Mouse (Mus musculus) activated CD4-positive, CD25-positive, alpha-beta regulatory T cell, adult 9 weeks (primary cell): ENCODE measurements around the gene Scyl2. TPM values are rescaled to one million over a fixed set of nuclear protein-coding genes. Genes with fewer than 3 reads are reported as not detected.

Source experiments
- polyA plus RNA-seq: library from polyadenylated mRNA; unstranded; fragments of 100-300 nt; shearing (Covaris generic); gene quantifications from one replicate; pipeline ENCODE4 v1.2.1, GENCODE M21; 2017

Gene Scyl2
- 21.3 TPM for polyA plus RNA-seq

DNA sequence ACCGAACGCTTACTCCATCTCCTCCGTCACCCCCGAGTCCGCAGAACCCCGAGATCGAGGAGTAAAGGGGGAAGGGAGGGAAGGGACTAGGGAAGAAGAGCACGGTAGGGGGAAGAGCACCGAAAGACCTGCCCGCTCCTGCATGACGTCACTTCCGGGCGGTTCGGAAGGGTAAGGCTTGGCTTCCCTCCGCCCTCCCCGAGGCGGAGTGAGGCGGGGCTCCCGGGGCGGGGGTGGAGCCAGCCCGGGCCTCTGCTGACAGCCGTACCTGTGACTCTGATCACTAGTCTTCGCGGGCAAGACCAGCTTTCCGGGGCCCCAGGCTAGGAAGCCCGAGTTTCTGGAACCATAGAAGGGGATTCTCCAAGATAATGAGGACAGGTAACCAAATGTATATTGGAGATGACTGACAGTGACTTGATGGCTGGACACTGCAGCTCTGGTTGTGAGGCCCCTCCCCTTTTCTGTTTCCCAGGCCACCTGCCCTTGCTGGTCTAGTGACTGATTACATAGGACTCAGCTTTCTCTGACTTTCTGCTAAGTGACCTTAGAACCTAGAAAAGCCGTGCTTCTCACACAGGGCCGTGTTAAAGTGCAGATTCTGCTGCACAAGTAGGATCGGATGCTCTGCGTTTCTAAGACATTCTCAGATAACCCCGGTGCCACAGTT is at the start of gene Scyl2:
TSS of gene Scyl2 (minus strand) at position 147 of the 670 bp plus-strand sequence.

DNA sequence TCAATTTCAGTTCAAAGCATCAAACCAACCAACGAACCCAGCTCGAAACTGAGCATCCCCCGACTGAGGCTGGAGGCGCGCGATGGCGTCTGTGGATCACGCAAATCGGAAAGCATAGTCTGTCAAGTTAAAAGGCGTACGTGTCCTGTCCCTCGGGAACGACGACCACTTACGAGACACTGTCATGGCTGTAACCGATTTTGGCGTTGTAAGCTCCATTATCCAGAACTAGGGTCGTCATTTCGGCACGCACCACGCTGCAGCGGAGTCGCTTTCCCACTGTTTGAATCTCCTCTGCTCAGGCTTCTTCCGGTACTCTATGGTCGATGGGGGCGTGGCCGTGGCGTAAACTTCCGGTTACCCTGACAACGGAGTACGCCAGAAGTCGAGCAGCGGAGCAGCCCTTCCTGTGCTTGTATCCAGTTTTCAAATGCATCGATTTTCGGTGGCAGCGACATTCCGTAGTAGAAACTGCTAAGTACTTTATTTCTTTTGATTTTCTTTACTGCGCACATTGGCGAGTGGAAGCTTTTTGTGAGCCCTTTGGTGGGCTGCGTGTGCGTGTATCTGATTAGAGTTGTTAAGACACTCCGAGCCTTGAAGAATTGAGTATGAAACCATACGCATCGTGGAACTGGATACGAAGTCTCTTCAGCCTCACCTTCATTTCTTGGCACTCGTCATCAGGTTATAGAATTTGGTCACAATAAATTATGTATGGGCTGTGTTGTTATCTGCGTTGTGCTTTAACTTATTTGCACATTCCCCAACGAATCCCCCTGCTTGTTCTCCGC is 46.1 kb upstream of the Scyl2 start, which contains the start of gene Actr6:
TSS of gene Actr6 (minus strand) at position 295 of the 794 bp plus-strand sequence.

GRCm38 (mm10) chr10:89621129-89621528 is 65.0 kb downstream of the Scyl2 start, which contains the start of gene Slc17a8:
Gene Slc17a8, minus strand, starts transcription at chr10:89621253.

Other genes starting within 250 kb of the Scyl2 start
- gene Gas2l3, start 242.3 kb downstream of the Scyl2 start, polyA plus RNA-seq = 1.8 TPM
- not detected for gene Nr1h4, start 152.7 kb downstream of the Scyl2 start, polyA plus RNA-seq
- gene Slc17a8, start 65.0 kb downstream of the Scyl2 start, polyA plus RNA-seq = not detected
- 31.9 TPM for gene Actr6, start 46.0 kb upstream of the Scyl2 start, polyA plus RNA-seq
- 24.2 TPM for gene Uhrf1bp1l, start 58.7 kb upstream of the Scyl2 start, polyA plus RNA-seq
- not detected for gene Anks1b, start 187.2 kb upstream of the Scyl2 start, polyA plus RNA-seq